Mouse (Mus musculus) thymus, postnatal 14 days (tissue): Measurements from ENCODE around the gene Clba1.
"Not testable (repeated sequence)": the region's sequence is repeated elsewhere in the genome, so short reads cannot be mapped to it uniquely, and the experiment has no call there.

Source experiments
- DNase-seq: peaks from one replicate; pipeline ENCODE4 v3.0.0; 2021

Gene Clba1

DNA sequence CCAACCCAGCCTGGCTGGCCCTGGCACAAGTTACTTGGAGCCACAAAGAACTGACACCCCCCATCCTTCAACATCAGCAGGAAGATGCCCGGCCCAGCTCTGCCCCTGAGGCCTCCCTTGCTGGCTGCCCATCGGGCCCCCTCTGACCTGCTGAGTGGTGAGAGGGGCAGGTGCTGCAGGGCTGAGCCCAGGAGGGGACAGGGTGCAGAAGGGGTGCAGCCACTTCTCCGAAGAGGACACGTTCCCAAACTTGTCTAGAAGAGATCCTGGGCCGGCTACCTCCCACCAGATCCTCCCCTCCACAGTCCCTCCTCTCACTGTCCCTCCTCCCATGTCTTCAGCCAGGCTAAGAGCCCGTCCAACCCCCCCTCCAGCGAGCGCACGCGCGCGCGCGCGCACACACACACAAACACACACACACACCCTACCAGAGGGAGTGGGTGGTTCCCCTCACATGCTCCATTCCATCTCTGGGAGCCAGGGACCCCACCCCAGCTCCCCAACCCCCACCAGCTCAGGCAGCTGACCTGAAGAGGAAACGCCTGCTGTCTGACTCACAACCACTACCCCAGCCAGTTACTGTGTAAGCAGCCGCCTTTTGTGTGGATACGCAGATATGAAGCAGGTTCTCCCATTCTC is 13.2 kb upstream of the Clba1 start:
- DNase-seq: no peak

DNA sequence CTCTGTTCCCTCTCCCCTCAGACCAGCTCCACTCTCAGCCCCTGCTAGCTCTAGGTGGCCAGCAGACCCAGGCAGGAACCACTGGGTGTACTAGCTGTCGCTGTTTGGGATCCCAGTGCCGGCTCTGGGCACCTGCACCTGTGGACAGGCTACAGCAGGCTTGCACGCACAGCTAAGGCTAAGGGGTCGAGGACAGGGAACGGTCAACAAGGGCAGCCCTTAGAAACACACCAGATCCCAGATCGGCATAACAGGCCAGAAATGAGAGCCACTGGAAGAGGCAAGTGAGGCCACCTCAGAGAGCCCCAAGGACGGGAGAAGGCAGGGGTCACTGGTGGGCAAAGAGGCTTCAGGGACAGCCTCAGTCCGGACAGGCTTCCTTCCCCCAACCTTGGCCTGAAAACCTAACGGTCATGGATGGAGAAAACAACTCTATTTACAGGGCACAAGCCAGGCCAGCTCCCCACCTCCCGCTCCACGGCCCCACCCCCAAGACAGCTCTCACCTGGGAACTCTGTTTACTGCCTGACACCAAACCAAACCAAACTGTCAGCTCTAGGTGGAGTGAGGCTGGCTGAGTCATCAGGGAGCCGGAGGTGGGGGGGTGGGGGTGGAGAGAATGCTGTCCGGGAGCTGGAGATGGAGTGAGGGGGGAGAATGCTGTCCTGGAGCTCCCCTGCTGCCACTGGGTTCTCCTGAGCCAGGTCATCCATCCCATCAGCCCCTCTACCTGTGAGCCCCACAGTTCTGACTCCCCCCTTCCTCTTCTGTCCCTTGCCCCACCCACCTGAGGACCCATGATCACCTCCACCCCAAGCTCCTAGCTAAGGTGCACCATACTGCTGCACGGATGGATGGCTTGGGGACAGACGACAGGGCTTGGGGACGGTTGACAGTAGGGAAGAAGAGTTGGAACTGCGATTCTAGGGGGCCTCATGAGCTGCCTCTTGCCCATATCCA is 11.9 kb upstream of the Clba1 start:
- no peak for DNase-seq

DNA sequence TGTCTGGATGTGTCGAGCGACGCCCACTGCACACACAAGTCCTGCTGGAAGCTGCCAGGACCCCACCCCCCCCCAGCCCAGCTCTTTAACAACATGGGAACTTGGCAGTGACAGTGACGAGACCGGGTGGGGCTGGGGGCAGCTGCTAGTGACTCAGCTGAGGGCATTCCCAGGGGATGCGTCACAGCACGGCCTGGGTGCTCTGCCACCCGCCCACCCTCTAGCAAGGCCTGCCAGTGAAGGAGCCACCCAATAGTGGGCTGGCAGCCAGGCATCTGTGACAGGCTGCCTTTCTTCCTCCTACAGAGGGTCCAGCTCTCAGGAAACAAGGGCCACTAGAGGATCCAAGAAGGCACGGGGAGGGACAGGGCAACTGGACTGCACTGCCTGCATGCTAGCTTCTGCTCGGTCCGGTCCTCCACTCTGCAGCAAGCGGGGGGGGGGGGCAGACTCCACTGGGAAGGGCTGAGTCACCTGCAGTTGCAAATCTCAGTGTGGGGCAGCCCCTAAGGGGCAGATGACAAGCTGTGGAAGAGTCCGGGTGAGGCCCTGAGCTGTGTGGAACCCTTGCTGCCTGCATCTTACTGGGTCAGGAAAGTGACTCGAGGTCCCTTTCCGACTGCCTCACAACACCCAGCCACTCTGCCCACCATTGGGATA is 10.9 kb upstream of the Clba1 start:
- no peak for DNase-seq

DNA sequence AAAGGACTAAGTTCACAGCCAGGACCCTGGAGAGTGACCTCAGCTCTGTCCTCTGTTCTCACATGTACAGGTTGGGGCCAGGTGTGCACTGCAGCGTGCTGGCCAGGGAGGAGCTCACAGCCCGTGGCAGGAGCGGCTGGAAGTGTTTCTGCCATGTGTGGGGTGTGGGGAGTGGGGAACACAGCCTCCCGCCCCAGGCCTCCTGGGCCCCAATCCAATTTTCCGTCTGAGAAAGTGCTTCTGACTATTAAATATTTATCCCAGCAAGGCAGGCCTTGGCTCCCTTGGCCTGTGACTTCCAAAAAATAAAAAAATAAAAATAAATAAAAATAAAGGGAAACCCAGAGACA is 10.4 kb upstream of the Clba1 start:
- DNase-seq: no peak

DNA sequence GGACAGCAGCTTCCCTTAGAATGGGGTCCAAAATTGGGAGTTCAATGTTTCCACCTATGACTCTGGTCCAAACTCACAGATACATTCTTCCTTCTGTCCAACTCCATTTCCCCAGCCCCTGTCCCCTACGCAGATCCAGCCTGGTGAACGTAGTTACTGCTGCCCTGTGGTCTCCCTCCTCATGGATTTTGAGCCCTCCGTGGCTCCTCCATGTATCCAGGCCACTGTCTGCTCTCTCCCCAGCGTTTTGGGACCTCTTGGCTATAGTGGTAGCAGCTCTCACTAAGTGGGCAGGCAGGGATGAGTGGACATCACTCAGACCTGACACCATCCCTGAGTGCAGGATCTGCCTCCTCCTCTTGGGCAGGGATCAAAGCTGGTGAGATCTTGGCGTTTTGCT is 10.0 kb upstream of the Clba1 start:
- DNase-seq: no peak

DNA sequence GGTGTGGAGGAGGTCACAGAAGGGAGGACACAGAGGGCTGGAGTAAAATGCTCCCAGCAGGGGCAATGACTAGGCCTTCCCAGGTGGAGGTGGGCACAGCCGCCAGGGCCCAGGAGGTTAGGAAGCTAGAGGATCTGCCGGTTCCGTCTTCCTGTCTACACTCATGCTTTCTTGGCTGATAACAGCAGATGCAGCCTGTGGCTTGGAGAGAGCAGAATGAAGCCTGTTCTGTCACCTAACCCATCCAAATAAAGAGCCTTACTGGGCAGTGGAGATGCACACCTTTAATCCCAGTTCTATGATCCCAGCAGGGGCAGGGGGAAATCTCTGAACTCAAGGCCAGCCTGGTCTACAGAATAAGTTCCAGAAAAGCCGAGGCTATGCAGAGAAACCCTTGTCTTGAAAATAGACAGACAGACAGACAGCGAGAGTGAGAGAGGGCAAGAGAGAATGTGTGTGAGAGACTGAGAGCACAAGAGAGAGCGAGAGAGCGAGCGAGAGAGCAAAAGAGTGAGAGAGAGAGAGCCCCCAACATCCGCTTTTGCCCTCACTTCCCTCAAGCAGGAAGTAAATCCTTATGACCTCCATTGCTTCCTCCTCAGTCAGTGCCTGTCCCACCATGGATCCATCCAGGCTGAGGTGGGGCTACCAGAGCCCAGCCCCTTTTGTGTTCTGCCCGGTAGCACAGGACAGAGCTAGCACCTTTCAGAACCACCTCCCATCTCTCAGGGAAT is 9.3 kb upstream of the Clba1 start:
- DNase-seq: no peak

DNA sequence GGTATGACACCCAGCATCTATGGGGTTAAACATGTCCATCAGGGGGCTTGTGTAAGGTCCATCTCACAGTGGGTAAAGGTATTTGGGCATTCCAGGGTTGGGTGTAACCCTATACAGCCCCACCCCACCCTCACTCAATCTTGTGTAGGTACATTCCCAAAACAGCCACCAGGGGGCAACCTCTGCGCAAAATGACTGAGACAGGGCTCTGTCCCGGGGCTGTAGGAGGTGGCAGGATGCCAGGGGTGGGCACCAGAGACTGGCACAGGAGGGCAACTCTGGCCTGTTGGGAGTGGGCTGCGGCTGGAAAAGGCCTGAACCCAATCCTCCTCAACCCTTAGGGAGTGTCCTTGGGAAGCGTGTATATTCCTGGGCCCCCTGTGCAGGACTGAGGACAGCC is 8.3 kb upstream of the Clba1 start:
- peak; percentile 89 for DNase-seq

DNA sequence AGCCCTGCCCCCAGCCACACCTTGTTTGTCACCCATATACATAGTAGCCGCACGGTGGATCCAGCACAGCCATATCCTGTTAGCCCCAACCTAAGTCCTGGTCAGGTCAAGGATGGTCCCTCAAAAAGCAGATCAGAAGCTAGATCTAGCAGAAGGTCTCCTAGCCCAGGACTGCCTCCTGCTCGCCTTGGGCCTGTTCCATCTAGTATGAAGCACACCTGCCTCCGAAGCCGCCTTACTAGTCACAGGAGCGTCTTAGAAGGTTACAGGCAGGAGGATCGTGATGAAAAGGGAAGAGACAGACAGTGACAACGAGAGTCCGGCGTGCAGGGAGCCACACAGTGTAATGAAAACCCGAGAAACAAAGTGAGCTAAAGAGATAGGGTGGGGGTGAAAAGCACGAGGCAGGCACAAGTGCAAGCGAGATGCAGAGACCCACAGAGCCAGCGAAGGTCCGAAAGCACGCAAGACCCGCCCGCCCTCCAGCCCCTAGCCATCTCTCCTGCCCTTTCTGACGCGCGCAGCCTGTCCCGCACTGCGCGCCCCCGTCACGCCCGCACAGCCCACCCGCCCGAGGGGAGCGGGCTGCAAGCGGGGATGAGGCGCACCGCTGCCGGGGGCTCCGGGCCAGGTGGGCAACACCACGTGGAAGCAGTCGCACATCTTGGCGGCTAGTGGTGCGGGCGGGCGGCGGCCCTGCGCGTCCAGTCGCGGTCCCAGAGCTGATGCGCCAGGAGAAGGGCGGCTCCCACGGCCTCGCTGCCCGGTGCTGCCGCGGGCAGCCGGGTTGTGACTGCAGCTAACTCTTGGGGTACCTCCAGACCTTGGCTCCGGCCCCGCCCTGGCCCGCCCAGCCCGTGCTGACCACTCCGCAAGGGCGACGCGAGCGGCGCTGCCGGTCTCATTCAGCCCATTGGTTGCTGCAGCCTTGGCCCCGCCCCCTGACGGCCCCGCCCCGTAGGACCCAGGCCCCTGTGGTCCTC is 6.6 kb upstream of the Clba1 start, which contains the start of gene Ahnak2:
TSS of gene Ahnak2 (minus strand) at position 794 of the 983 bp plus-strand sequence.
- DNase-seq: no peak

DNA sequence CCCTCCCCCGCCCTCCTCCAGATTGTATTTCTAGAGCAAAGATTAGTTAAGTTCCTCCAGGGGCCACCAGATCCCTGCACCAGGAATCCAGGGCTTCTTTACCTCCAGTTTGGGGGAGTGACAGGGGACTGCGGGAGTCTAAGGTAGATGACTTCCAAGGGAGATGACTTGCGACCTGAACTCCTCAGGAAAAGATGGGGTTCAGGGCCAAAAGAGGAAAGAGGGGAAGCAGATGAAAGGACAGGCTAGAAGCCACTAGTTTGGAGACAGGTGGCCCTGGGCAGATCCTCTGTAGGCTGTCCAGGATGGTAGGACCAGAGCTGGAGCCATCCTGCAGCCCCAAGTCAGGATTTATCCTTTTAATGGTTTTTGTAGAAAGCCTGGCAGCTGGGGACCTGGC is 5.8 kb upstream of the Clba1 start:
- DNase-seq: no peak

DNA sequence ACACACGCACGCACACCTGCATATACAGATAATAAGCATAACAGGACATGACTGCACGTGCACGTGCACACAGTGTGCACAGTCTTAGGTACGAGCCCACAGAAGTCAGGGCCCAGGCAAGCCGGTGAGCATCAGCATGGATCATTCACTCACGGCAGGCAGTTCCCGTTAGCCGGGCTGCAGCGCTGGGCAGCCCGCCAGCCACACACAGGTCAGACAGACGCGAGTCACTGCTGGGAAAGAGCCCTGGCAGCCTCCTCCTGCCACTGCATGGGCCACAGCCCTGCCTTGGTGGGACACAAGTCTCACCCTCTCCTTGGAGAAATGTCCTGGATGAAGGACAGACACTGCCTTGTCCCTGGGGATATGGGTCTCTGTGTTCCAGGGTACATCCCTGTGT is 4.7 kb upstream of the Clba1 start:
- no peak for DNase-seq

DNA sequence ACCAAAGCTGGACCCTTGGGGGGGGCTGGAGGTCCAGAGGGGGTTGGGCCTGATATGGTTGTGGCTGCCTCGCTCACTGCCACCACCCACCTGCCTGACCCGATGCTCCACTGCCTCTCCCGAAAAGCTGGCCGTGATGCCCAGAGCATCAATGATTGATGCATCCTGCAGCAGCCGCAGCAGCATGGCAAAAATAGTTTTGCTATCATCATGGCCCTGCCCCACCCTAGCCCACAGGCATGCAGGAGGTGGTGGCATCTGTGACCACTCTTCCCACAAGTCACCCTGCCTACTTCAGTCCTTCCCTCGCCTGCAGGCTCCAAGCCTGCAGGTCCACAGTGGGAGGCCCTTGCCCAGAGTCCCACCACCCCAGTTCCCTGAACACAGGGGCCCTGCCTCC is 2.7 kb upstream of the Clba1 start:
- DNase-seq: no peak

DNA sequence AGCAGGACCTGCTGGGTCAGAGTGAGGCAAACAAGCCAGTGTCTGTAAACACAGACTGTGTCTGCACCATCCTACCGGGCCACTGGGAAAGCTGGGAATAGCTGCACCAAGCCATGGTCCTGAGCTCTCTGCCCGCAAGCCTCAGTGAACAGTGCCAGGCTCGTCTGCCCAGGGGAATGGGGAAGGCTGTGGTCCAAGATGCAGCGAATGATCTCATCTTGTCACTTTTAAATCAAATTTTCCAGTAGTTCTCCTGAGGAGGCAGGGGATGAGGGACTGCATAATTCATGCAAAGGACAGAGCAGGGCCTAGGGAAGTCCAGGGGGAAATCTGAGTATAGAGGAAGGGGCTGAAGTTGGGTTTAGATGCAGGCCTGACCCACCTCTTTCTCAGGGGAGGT is 941 bp upstream of the Clba1 start:
- DNase-seq: no peak

DNA sequence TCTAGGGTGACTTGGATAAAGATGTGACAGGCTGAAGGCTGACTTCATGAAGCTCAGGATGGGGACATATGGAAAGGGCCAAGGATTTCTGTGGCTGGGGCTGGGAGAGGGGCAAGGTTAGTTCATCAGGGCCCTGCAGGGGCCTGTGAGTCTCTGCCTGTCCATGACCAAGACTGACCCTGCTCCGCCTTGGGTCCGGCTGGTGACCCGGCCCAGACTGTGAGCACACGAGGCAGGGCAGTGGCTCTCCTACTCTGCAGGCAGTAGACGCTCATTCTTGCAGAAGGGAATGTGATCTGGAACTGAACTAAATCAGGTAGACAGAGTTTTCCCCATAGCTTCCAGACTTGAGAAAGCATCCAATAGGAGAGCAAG is 538 bp upstream of the Clba1 start:
- DNase-seq: no peak

DNA sequence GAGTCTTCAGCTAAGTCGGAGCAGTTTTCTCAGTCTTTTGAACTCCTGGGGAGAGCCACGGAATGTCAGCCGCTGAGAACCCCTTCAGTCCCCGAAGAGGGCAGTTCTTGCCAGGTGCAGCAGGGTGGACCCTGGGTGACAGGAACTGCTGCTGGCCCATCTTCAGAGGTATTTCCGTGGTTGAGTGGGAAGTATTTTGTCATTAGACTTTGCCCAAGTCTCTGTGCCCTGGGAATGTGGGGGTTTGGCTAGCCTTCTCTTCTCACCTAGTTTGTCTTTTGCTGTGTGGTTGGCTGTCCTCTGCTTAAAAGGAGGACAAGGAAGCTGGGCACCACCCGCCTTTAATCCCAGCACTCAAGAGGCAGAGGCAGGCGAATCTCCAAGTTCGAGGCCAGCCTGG is 904 bp downstream of the Clba1 start:
- DNase-seq: no peak

DNA sequence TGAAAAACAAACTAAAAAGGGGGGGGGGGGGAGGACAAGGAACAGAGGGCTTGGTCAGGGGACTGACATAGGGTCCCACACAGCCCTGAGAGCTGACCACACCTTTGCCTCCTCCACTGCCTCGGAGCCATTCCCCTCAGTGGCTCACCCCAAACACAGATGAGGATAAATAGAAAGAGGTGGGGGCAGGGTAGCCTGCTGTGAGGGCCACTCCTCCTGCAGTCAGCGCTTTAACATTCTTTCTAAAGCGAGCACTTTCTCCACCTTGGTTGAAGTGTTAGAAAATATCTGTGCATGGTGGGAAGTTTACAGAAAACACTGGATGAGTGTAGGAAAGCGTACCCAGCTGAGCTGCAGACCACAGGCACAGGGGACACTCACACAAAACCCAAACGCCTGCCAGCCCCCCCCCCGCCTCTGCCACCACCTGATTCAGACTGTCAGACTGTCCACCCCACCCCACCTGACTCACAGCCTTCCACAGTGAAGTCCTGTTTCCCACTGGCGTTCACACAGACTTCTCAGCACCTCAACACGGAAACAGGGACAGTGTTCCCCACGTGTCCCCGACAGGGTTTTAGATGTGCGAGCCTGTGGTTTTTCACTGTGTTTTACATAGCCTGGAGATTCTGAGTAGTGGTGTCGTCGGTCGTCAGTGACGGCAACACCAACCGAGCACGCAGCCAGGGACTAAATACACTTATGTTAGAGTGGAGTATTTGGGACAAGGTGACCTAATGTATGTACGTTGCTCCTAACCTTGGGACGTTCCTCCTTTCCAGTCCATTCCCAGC is 1.6 kb downstream of the Clba1 start:
- DNase-seq: no peak

DNA sequence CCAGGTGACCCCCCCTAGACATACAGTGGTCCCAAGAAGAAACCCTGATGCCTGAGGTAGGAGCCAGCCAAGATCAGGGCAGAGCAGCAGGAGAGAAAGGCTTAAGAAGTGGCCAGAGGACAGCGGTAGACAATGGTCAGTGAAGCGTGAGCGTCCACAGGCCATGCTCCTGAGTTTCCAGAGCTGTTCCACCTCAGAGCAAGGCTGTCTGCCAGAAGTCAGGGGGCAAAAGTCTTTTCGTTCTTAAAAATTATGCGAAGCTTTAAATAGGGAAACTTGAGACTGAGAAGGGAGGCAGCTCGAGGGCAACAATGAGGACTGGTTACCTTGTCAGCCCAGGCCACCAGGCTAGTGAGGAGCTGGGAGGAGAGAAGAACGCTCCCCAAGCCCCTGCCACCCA is 4.6 kb downstream of the Clba1 start:
- DNase-seq: no peak

DNA sequence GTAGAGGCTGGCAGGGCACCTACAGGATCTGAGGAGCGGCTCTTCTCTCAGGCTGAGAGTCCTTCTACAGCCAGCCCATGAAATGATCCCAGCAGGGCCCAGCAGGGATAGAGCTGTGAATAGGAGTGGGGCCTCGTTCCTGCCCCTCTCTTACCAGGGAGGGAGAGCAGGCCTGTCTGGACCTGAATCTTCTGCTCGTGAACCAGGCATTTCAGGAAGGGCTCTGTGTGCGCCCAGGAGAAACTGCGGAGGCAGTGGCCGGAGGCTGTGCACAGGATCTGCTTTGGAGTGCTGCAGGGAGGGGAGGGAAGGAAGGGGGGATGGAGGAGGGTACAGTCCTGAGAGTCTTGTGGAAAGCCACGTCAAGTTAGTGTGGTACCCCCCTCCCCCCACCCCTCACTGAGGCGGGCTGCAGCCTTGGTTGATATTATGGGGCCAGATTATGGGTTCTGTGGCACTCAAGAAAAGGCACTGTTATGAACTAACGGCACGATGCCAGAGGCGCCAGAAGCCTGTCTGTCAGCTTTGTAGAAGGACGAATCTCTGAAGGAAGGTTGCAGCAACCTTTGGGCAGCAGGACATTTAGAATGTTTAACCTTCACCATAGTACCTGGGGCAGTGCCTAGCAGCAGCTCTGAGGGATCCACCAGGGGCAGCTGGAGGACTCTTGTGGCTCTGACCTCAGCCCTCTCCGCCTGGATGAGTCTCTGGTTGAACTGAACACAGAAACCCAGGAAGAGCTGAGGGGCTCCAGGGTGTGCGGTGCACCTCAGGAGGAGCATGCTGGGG is 6.1 kb downstream of the Clba1 start:
- DNase-seq: no peak

DNA sequence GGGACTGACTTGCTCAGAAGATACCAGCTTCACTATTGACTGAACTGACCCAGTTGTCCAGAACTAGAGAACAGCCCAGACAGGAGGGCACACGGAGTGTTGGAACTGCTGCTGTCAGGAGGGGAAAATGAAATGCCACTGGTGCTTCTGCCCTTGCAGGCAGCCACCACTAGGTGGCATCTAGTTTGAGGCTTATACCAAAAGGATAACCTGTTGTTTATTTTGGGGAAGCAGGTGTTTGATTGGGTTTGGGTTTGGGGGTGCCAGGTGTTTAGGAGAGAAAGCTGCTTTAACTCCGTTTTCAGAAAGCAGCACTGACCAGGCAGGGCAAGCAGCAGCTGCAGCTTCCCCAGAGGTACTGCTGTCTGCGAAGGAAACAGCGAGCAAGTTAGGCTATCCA is 7.6 kb downstream of the Clba1 start:
- peak; percentile 87 for DNase-seq

DNA sequence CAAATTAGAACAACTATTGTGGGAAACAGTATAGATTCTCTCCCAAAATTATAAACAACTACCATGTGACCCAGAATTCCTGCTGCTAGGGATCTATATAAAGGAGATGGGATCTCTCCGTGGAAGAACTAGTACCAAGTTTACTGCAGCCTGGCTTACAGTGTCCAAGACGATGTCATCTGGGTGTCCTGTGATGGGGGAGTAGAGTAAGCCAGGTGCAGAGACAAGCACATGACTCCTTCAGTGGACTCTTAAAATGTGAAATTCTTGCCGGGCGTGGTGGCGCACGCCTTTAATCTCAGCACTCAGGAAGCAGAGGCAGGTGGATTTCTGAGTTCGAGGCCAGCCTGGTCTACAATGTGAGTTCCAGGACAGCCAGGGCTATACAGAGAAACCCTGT is 8.1 kb downstream of the Clba1 start:
- DNase-seq: not testable (repeated sequence)

DNA sequence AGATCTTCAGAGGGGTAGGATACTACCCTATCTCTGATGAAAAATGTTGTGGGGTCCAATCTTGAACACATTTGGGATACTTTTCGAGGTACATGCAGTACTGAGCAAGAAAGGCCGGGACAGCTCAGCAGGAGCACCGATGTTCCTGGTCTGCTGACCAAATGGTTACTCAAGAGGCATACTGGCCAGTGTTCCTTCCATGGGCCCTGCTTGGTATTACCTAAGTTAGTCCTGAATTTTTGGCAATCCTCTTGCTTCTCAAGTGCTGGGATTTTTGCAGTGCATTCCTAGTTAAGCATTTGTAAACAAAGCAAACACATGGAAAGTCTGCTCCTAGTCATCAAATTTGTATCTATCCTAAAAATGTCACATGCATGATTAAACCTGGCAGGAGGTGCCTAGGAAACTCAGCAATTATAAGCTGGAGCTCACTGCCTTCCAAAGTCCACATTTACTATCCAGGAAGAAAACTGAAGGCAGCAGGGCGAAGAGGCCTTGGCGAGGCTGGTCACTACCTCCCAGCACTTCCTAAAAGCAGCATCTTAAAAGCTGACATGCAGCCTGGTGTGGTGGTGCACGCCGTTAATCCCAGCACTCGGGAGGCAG is 10.4 kb downstream of the Clba1 start:
- no peak for DNase-seq
